ENCODE assay signal across 26 mouse cellular contexts in the genomic region with DNA sequence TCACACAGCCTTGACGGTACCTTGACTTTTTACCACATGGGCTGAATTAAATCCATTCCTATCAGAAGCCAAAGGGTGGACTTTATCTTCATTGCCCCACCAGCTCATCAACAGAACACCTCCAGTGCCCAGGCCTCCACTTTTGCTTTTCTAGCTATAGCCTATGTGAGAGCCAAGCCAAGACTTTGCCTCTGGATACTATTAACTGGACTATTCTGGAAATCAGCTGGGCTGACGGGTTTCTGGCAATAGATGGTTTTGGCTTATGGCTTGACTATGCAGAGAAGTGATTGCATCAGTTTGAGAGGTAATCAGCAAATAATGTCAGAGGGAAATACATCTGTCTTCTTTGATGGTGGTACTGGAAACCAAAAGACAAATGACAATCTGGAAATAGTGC.
DNase-seq lines count a peak whose midpoint lies in the region; ATAC-seq and TF ChIP-seq lines count a peak whose summit lies in the region.
"Had no signal": no experiment of that assay in that cellular context is flagged by ENCODE, and none has a peak within 500 bp of the region (broad histone marks: within the 10 kb centered on the region; RNA-seq: fewer than 3 reads in every experiment).

No protein-coding gene starts in this region.

- TF ChIP-seq POLR2A in CH12.LX (IDR thresholded peaks at IDR 0.05; ENCODE audit: low read depth, low read length) = no peak

- 67% methylated on average over 2 of the region's 2 CpGs for WGBS in lung, embryonic 16.5 days
- 91% methylated on average over 2 of the region's 2 CpGs for WGBS in hindbrain, embryonic 10.5 days

- H3K4me3 ChIP-seq in lung, embryonic 16.5 days (ENCODE audit: low read length) = no peak overlapping the region
- H3K4me3 ChIP-seq in CH12.LX (replicated peaks in 1 of 3; ENCODE audit: low read depth in 2 of 3, low read length in 2 of 3, poor library complexity in 1 of 3) = no peak overlapping the region
- H3K4me3 ChIP-seq in hindbrain, embryonic 10.5 days = no peak overlapping the region
- no peak overlapping the region for H3K4me3 ChIP-seq in left cerebral cortex, adult 2 months
- H3K4me3 ChIP-seq: forebrain, embryonic 10.5 days; forebrain, embryonic 13.5 days; heart, embryonic 15.5 days had no signal

- no peak for TF ChIP-seq CTCF in CH12.LX (conservative IDR thresholded peaks at IDR 0.05 in 1 of 2, IDR thresholded peaks at IDR 0.05 in 1 of 2; ENCODE audit: low read depth in 2 of 2, low read length in 2 of 2)
- no peak for TF ChIP-seq CTCF in left cerebral cortex, adult 2 months (IDR thresholded peaks at IDR 0.05)

- in situ Hi-C loops in CH12.LX (cut with MboI; ENCODE audit: low pct_ligation_motif_present, low pct_unique_long_range_greater_than_20kb, low sequenced_read_pairs) = no loop called here

- H3K9ac ChIP-seq in lung, embryonic 16.5 days (ENCODE audit: low read length) = no peak overlapping the region
- H3K9ac ChIP-seq in CH12.LX (ENCODE audit: insufficient read depth, low read depth) = no peak overlapping the region
- H3K9ac ChIP-seq: forebrain, embryonic 13.5 days; heart, embryonic 15.5 days; hindbrain, embryonic 14.5 days had no signal

- peak; percentile 36; the same call in 1 of the 2 replicates for ATAC-seq in lung, embryonic 16.5 days (ENCODE audit: low read depth)
- ATAC-seq: forebrain, embryonic 13.5 days; forebrain, embryonic 16.5 days; hindbrain, postnatal 0 days; inflammation-experienced regulatory T-cells, adult 6 months; intestine, embryonic 16.5 days had no signal

- H3K27me3 ChIP-seq in lung, embryonic 16.5 days (ENCODE audit: control insufficient read depth, insufficient read depth, low read depth, low read length) = no peaks in the 10 kb centered on the region
- no peaks in the 10 kb centered on the region for H3K27me3 ChIP-seq in CH12.LX (replicated peaks)
- H3K27me3 ChIP-seq in hindbrain, embryonic 10.5 days (ENCODE audit: insufficient read depth, poor library complexity, severe bottlenecking) = no peaks in the 10 kb centered on the region
- H3K27me3 ChIP-seq: forebrain, embryonic 13.5 days; heart, embryonic 15.5 days had no signal

- no peak for TF ChIP-seq EP300 in CH12.LX (IDR thresholded peaks at IDR 0.05; ENCODE audit: low read length)

- H3K4me1 ChIP-seq in lung, embryonic 16.5 days (replicated peaks; ENCODE audit: control insufficient read depth, insufficient read depth, low read length) = no peaks in the 10 kb centered on the region; the same call in 1 of the 2 replicates
- H3K4me1 ChIP-seq in CH12.LX (ENCODE audit: control insufficient read depth in 1 of 2, insufficient read depth in 2 of 2) = peaks cover 0 to 2% of the 10 kb centered on the region in 2 experiments; a peak in 1 of 4 replicates
- no peaks in the 10 kb centered on the region for H3K4me1 ChIP-seq in hindbrain, embryonic 10.5 days (replicated peaks)
- H3K4me1 ChIP-seq: forebrain, embryonic 13.5 days; heart, embryonic 15.5 days had no signal

- H3K9me3 ChIP-seq in lung, embryonic 16.5 days (ENCODE audit: control insufficient read depth, low read length) = no peaks in the 10 kb centered on the region
- H3K9me3 ChIP-seq in CH12.LX (replicated peaks; ENCODE audit: low read length) = no peaks in the 10 kb centered on the region
- H3K9me3 ChIP-seq in hindbrain, embryonic 10.5 days = no peaks in the 10 kb centered on the region
- H3K9me3 ChIP-seq: forebrain, embryonic 10.5 days; forebrain, embryonic 13.5 days; heart, embryonic 15.5 days had no signal

- no peaks in the 10 kb centered on the region for H3K79me2 ChIP-seq in CH12.LX (replicated peaks; ENCODE audit: control insufficient read depth, extremely low read depth, insufficient read depth, poor library complexity, severe bottlenecking)

- no peaks in the 10 kb centered on the region for H3K36me3 ChIP-seq in lung, embryonic 16.5 days (ENCODE audit: control insufficient read depth, insufficient read depth, low read length)
- H3K36me3 ChIP-seq in CH12.LX (replicated peaks in 1 of 2; ENCODE audit: control insufficient read depth in 1 of 2, insufficient read depth in 1 of 2, low read length in 1 of 2) = no peaks in the 10 kb centered on the region
- no peaks in the 10 kb centered on the region for H3K36me3 ChIP-seq in hindbrain, embryonic 10.5 days
- H3K36me3 ChIP-seq: forebrain, embryonic 10.5 days; G1E; heart, embryonic 15.5 days had no signal

- intact Hi-C loops in left cerebral cortex, adult 2 months (cut with DNase I) = no loop called here

- DNase-seq in lung, postnatal 36 days = no peak
- DNase-seq in CH12.LX (ENCODE audit: extremely low read depth) (no peak), adipocyte (ENCODE audit: low spot score) (peak; percentile 60)
- peak; percentile 40 for DNase-seq in fibroblast of lung, adult 2 months (ENCODE audit: low read depth)
- DNase-seq in hindbrain, embryonic 10.5 days (ENCODE audit: low spot score) = no peak
- no peak for DNase-seq in left cerebral cortex, adult 2 months (ENCODE audit: extremely low spot score in 1 of 2, low spot score in 2 of 2)
- DNase-seq: adrenal gland, adult 8-10 months; adrenal gland, postnatal 25 days; cerebellum, adult 18-20 months; cerebellum, adult 9-10 months; cerebellum, postnatal 14 days; gastrocnemius, postnatal 10 days; gastrocnemius, postnatal 36 days; heart, postnatal 10 days; heart, postnatal 36 days had no signal

- H3K27ac ChIP-seq in lung, embryonic 16.5 days (ENCODE audit: low read length) = no peak overlapping the region
- no peak overlapping the region for H3K27ac ChIP-seq in CH12.LX (ENCODE audit: insufficient read depth, low read depth)
- H3K27ac ChIP-seq in hindbrain, embryonic 10.5 days = no peak overlapping the region
- no peak overlapping the region for H3K27ac ChIP-seq in left cerebral cortex, adult 2 months
- H3K27ac ChIP-seq: forebrain, embryonic 10.5 days; forebrain, embryonic 13.5 days; heart, embryonic 15.5 days; hindbrain, embryonic 14.5 days; hindbrain, postnatal 0 days had no signal

- dilution Hi-C loops in CH12.LX (cut with MboI; ENCODE audit: extremely low pct_ligation_motif_present, extremely low pct_unique_long_range_greater_than_20kb, low sequenced_read_pairs) = no loop called here

- no peak for TF ChIP-seq RAD21 in CH12.LX (IDR thresholded peaks at IDR 0.05; ENCODE audit: low read depth, low read length)

- H3K4me2 ChIP-seq in lung, embryonic 16.5 days (ENCODE audit: low read depth, low read length) = no peak overlapping the region
- H3K4me2 ChIP-seq in CH12.LX (ENCODE audit: insufficient read depth, low read depth, poor library complexity, severe bottlenecking) = 0 out of 2 replicates have a peak overlapping the region, but pooled peaks have one; percentile 19
- H3K4me2 ChIP-seq: forebrain, embryonic 13.5 days; heart, embryonic 11.5 days; heart, embryonic 15.5 days; hindbrain, embryonic 14.5 days had no signal

TF ChIP-seq in CH12.LX, 34 proteins besides CTCF, POLR2A, EP300 and RAD21:
- no peak for TF ChIP-seq HCFC1 (IDR thresholded peaks at IDR 0.05; ENCODE audit: low read depth, low read length)
- TF ChIP-seq TCF12 (IDR thresholded peaks at IDR 0.05; ENCODE audit: low read depth, low read length) = no peak
- TF ChIP-seq TBP (conservative IDR thresholded peaks at IDR 0.05; ENCODE audit: low read depth, low read length) = no peak
- TF ChIP-seq CHD1 (IDR thresholded peaks at IDR 0.05; ENCODE audit: low read depth, low read length) = no peak

Comparison
In these comparisons a context has a peak if more than half of its experiments do, and no peak if none do; other contexts are left out.
1. DNase-seq: peak in adipocyte (single experiment) and fibroblast of lung, adult 2 months (single experiment); none in lung, postnatal 36 days (single experiment), CH12.LX (single experiment), hindbrain, embryonic 10.5 days (single experiment) and left cerebral cortex, adult 2 months (0 of 2).